Mouse (Mus musculus): Measurements from ENCODE around the gene Tbc1d24.
"Not testable (repeated sequence)": the region's sequence is repeated elsewhere in the genome, so short reads cannot be mapped to it uniquely, and the experiment has no call there.

Tbc1d24 gene

GRCm38 (mm10) chr17:24150824-24151223 lies 54.5 kb downstream of the Tbc1d24 start, which contains the start of gene Pdpk1:
Pdpk1 (minus strand) TSS chr17:24150924.
- DNase-seq (ENCODE audit: low read depth, low spot score) = no peak

GRCm38 (mm10) chr17:24149421-24149820 lies 55.9 kb downstream of the Tbc1d24 start:
- DNase-seq (ENCODE audit: low read depth, low spot score) = no peak

- DNase-seq (ENCODE audit: low read depth, low spot score) = no peak
Measured at GRCm38 (mm10) chr17:24142897-24143296, 62.5 kb downstream of the Tbc1d24 start.

- peak; percentile 97 for DNase-seq (ENCODE audit: low read depth, low spot score)
Measured at GRCm38 (mm10) chr17:24141425-24141920, 63.9 kb downstream of the Tbc1d24 start.

GRCm38 (mm10) chr17:24140845-24141424 lies 64.4 kb downstream of the Tbc1d24 start:
- peak; percentile 19 for DNase-seq (ENCODE audit: low read depth, low spot score)

- DNase-seq (ENCODE audit: low read depth, low spot score) = no peak
Measured at GRCm38 (mm10) chr17:24139968-24140367, 65.4 kb downstream of the Tbc1d24 start.

GRCm38 (mm10) chr17:24139256-24139655 lies 66.1 kb downstream of the Tbc1d24 start:
- DNase-seq (ENCODE audit: low read depth, low spot score) = no peak

- no peak for DNase-seq (ENCODE audit: low read depth, low spot score)
Measured at GRCm38 (mm10) chr17:24137226-24137880, 68.0 kb downstream of the Tbc1d24 start.

- no peak for DNase-seq (ENCODE audit: low read depth, low spot score)
Measured at GRCm38 (mm10) chr17:24134062-24134461, 71.3 kb downstream of the Tbc1d24 start.

- DNase-seq (ENCODE audit: low read depth, low spot score) = not testable (repeated sequence)
Measured at GRCm38 (mm10) chr17:24132919-24133318, 72.4 kb downstream of the Tbc1d24 start.

GRCm38 (mm10) chr17:24131570-24131969 lies 73.8 kb downstream of the Tbc1d24 start:
- no peak for DNase-seq (ENCODE audit: low read depth, low spot score)

- not testable (repeated sequence) for DNase-seq (ENCODE audit: low read depth, low spot score)
Measured at GRCm38 (mm10) chr17:24129246-24129645, 76.1 kb downstream of the Tbc1d24 start.

GRCm38 (mm10) chr17:24127592-24127991 lies 77.8 kb downstream of the Tbc1d24 start:
- DNase-seq (ENCODE audit: low read depth, low spot score) = no peak

GRCm38 (mm10) chr17:24126801-24127200 lies 78.6 kb downstream of the Tbc1d24 start:
- DNase-seq (ENCODE audit: low read depth, low spot score) = no peak

Data from mesoderm, embryonic 11.5 days (tissue).